Mouse (Mus musculus) neural tube, embryonic 11.5 days (tissue): Measurements from ENCODE around the gene Frat2. TPM values are rescaled to one million over a fixed set of nuclear protein-coding genes. Genes with fewer than 3 reads are reported as not detected.
A peak's percentile ranks its signal among the peaks of the same experiment; 100 is the strongest.

Source experiments
- ATAC-seq: fragments of 200-750 bp; cut with Nextera tagmentation; 2 replicates; pipeline ENCODE4 v1.8.0; 2017; ENCODE audit warnings: moderate number of reproducible peaks, mild to moderate bottlenecking, moderate TSS enrichment, moderate library complexity; ENCODE audit not compliant: insufficient read depth, low FRiP score, low TSS enrichment
- DNase-seq: peaks from one replicate; pipeline ENCODE4 v3.0.0-alpha.2; 2015; ENCODE audit warnings: low spot score
- H3K27ac ChIP-seq: fragments of 300-500 bp; sonication (generic); 2 replicates; pipeline ENCODE4 v1.5.1; 2014; ENCODE audit warnings: low read depth, mild to moderate bottlenecking, low read length
- H3K27me3 ChIP-seq: fragments of 300-500 bp; sonication (generic); 2 replicates; pipeline ENCODE4 v1.6.1; 2014; ENCODE audit warnings: mild to moderate bottlenecking, low read length, mixed read lengths; ENCODE audit not compliant: control insufficient read depth, insufficient read depth
- H3K36me3 ChIP-seq: fragments of 300-500 bp; sonication (generic); 2 replicates; pipeline ENCODE4 v1.6.1; 2014; ENCODE audit warnings: mild to moderate bottlenecking, low read length, moderate library complexity, mixed read lengths; ENCODE audit not compliant: control insufficient read depth, insufficient read depth
- H3K4me1 ChIP-seq: fragments of 300-500 bp; sonication (generic); 2 replicates; pipeline ENCODE4 v1.6.1; 2014; ENCODE audit warnings: low read length, mixed read lengths; ENCODE audit not compliant: control insufficient read depth, insufficient read depth
- H3K4me2 ChIP-seq: fragments of 300-500 bp; sonication (generic); 2 replicates; pipeline ENCODE4 v1.6.1; 2014; ENCODE audit warnings: low read depth, mild to moderate bottlenecking, moderate library complexity
- H3K4me3 ChIP-seq: fragments of 300-500 bp; sonication (generic); 2 replicates; pipeline ENCODE4 v1.5.1; 2014; ENCODE audit warnings: low read depth, low read length
- H3K9ac ChIP-seq: fragments of 300-500 bp; sonication (generic); 2 replicates; pipeline ENCODE4 v1.6.1; 2014; ENCODE audit warnings: mild to moderate bottlenecking, low read length
- H3K9me3 ChIP-seq: fragments of 300-500 bp; sonication (generic); 2 replicates; pipeline ENCODE4 v1.6.1; 2016; ENCODE audit warnings: low read length; ENCODE audit not compliant: control insufficient read depth
- WGBS: fragments of 180-500 bp; shearing (Covaris S2); extraction: QIAGEN DNeasy Blood & Tissue Kit; methylation state at CpG from one replicate; pipeline ENCODE4 v1.1.7; 2014; 5-methylcytosine and 5-hydroxymethylcytosine counted together
- polyA plus RNA-seq: library from polyadenylated mRNA; unstranded; fragments of >200 nt; fragmentation: Nextera tagmentation; extraction: Ambion mirVana; gene quantifications from 2 replicates; pipeline ENCODE4 v1.2.1, GENCODE M21; 2014

Gene Frat2
- polyA plus RNA-seq, 1 experiment from 2014 or later, result 8.7 TPM

DNA sequence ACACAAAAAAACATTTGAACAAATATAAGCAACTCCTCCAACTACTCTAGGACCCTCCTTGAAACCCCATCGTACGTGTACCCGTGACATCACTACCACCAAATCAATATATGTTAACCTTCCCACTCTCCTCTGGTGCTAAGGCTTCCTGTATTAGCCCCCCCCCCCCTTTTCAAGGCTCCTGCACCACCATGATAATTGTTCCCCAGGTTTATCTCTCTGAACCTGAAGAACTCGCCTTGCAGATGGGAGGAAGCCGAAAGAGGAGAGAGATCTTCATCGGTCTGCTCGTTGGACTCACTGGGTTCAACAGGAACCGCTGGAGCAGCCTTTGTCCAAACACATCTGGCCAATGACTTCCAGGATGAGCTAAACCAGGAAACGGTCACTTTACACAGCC, 40.4 kb downstream of the Frat2 start:
- Histone ChIP-seq H3K27ac (no peak overlapping the region), H3K4me1 (no peaks in the 10 kb centered on the region), H3K9ac (no peak overlapping the region), H3K36me3 (no peaks in the 10 kb centered on the region), H3K27me3 (no peaks in the 10 kb centered on the region), H3K4me3 (no peak overlapping the region), H3K4me2 (no peak overlapping the region), H3K9me3 (no peaks in the 10 kb centered on the region)
- DNase-seq (no peak), ATAC-seq (no peak)
- WGBS, result 87% methylated on average over 9 of the region's 9 CpGs

DNA sequence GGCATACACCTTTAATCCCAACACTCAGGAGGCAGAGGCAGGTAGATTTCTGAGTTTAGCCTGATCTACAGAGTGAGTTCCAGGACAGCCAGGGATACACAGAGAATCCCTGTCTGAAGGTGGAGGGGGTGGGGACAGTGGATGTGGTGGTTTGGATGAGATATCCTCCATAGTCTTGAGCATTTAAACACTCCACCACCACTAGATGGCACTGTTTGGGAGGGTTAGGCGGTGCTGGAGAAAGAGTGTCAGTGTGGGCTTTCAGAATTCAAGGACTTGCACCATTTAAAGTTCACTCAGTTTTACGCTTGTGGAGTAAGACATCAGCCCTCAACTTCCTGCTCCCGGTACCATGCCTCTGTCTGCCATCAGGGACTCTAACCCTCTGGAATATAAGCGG, 42.1 kb downstream of the Frat2 start:
- no peak for ATAC-seq
- 88% methylated on average over 4 of the region's 4 CpGs for WGBS
- H3K4me3 ChIP-seq, result no peak overlapping the region
- H3K4me1 ChIP-seq, result no peaks in the 10 kb centered on the region
- H3K27me3 ChIP-seq, result no peaks in the 10 kb centered on the region
- H3K9me3 ChIP-seq, result no peaks in the 10 kb centered on the region
- DNase-seq, result no peak
- no peak overlapping the region for H3K9ac ChIP-seq
- H3K27ac ChIP-seq, result no peak overlapping the region
- H3K36me3 ChIP-seq, result no peaks in the 10 kb centered on the region
- H3K4me2 ChIP-seq, result no peak overlapping the region

DNA sequence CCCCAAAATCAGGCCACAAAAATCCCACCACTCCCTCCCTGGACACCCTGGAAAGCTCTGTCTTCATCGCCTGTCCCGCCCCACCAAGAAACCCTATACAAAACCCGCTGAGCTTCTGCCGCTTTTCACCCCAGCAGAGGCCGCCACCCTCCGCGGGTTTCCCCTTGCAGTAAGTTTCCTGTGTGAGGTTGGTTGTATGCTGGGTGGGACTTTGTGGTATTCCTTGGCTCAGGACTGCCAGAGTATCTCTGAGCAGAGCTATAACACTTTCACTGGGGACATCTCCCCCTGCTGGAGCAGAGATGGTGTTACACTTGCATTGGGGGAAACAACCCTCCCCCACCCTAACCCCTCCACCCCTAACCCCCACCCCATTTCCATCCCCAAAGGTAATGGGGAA, 44.6 kb downstream of the Frat2 start:
- Histone ChIP-seq H3K27ac (no peak overlapping the region), H3K4me2 (no peak overlapping the region), H3K4me3 (no peak overlapping the region), H3K9ac (no peak overlapping the region), H3K27me3 (no peaks in the 10 kb centered on the region), H3K9me3 (no peaks in the 10 kb centered on the region), H3K4me1 (peaks cover 10% of the 10 kb centered on the region; the same call in 1 of the 2 replicates), H3K36me3 (no peaks in the 10 kb centered on the region)
- ATAC-seq (no peak), DNase-seq (no peak)
- 41% methylated on average over 7 of the region's 7 CpGs for WGBS

DNA sequence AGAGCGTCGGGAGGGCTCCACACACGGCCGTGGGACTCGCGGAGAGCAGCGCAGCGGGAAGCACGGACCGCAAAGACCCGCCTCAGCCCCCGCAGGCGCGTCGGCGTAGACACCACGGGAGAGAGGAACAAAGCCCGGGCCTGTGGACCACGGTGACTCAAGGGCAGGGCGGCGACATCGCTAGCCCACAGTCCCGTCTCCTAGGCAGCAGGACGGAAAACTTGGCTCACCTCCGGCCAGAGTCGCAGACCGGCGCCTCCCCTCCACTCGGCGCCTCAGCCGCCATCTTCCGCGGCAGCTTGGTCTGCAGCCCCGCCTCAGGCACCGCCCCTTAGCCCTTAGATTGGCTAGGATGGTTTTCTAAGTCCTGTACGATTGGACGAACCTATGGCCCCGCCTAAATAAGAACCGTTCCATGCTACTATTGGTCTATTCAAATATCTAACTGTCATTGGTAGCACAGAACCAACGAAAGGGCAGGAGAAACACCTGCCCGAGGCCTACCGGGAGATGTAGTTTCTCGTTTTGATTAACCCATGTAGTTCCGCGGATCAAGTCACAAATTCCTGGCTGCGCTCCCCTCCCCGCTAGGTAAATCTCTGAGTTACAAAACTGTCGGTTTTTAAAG, 46.1 kb downstream of the Frat2 start, which contains the start of gene Arhgap19:
TSS of gene Arhgap19 (minus strand) at position 306 of the 628 bp plus-strand sequence.
- under 1% methylated on average over 43 of the region's 48 CpGs for WGBS
- Histone ChIP-seq H3K9me3 (no peaks in the 10 kb centered on the region), H3K36me3 (no peaks in the 10 kb centered on the region), H3K4me1 (peaks cover 10% of the 10 kb centered on the region; the same call in 1 of the 2 replicates), H3K9ac (peak within 1 kb of the TSS; percentile 91), H3K4me3 (peak within 1 kb of the TSS; percentile 94), H3K27me3 (no peaks in the 10 kb centered on the region), H3K27ac (peak within 1 kb of the TSS; percentile 49; the same call in 1 of the 2 replicates), H3K4me2 (peak within 1 kb of the TSS; percentile 69)
- ATAC-seq (peak; percentile 100), DNase-seq (peak; percentile 90)

DNA sequence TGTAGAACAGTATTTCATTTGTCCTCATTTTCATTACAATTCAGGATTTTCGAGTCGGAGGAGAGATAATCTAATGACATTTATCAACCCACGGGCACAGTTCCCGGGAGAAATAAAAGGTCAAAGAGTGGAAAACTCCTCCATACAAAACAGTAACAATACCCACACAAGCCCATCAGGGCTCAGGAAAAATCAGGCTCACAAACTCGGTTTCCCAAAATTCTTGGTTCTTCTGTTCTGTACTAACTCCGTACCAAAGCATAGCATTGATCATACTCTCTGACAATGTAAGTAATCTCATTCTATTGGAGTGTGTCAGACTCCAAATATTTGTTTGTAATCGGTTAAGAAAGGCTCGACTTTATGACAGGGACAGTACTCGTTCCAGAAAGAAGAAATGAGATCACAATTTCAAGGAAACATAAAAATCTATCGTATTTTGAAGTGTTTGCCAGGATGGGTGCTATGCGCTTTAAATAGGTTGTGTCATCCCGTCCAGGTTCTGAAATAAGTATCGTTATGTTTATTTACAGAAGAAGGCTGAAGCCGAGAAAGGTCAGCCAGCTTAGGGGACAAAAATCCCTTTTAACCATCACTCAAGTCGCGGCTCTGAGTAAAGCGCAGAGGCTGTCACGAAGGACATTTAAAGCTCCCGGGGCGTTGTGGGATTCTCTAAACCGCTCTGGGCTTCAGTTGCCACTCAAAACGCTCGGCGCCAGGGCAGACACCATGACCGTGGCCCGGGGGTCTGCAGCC, 46.8 kb downstream of the Frat2 start:
- peak overlapping the region; percentile 49; the same call in 1 of the 2 replicates for H3K27ac ChIP-seq
- 5% methylated on average over 26 of the region's 26 CpGs for WGBS

DNA sequence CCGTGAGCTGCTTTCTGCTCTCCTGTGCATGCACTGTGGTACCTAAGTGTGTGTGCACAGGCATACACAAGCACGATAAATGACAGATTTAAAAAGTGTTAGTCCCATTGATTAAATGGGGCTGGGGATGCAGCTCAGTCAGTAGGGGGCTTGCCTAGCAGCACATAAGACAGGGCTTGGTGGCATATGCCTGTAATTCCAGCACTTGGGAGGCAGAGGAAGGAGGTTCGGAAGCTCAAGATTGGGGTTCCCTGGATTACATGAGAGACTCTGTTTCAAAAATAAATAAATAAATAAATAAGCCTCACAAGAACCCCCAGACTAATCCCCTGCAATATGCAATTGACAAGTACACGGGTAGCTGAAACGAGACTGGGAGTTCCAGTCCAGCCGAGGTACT, 47.5 kb downstream of the Frat2 start:
- no peak overlapping the region for H3K27ac ChIP-seq
- 58% methylated on average over 6 of the region's 6 CpGs for WGBS
- DNase-seq, result no peak

More for the DNA sequence above, 46.8 kb downstream of the Frat2 start:
- H3K36me3 ChIP-seq, result no peaks in the 10 kb centered on the region
- DNase-seq (no peak), ATAC-seq (no peak; the same call in 1 of the 2 replicates)
- peak overlapping the region; percentile 69 for H3K4me2 ChIP-seq
- H3K27me3 ChIP-seq, result no peaks in the 10 kb centered on the region
- H3K9me3 ChIP-seq, result no peaks in the 10 kb centered on the region
- H3K9ac ChIP-seq, result peak overlapping the region; percentile 91
- peak overlapping the region; percentile 94 for H3K4me3 ChIP-seq
- H3K4me1 ChIP-seq, result peaks cover 10% of the 10 kb centered on the region; the same call in 1 of the 2 replicates

DNA sequence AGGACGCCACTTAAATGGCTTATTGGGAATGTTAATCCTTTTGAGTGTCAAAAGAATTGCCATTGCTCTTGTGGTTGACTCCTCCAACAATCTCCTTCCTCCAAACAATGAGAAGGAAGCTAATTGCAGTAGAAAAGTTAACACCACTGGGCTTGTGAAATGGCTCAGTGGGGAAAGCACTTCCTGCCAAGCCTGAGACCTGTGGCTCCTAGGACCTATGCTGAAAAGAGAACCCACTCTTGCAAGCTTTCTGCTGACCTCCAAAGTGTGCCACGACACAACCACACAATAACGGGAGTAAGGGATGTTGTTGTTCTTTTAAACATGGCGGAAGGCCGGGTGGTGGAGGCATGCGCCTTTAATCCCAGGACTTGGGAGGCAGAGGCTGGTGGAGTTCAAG, 50.4 kb downstream of the Frat2 start:
- WGBS, result 91% methylated on average over 6 of the region's 6 CpGs
- Histone ChIP-seq H3K27me3 (no peaks in the 10 kb centered on the region), H3K4me1 (peaks cover 10% of the 10 kb centered on the region; the same call in 1 of the 2 replicates), H3K36me3 (no peaks in the 10 kb centered on the region), H3K9me3 (no peaks in the 10 kb centered on the region), H3K4me3 (no peak overlapping the region), H3K9ac (no peak overlapping the region), H3K4me2 (no peak overlapping the region), H3K27ac (no peak overlapping the region)
- no peak for ATAC-seq
- no peak for DNase-seq

More for the DNA sequence above, 47.5 kb downstream of the Frat2 start:
- peak overlapping the region; percentile 94 for H3K4me3 ChIP-seq
- no peaks in the 10 kb centered on the region for H3K36me3 ChIP-seq
- H3K4me2 ChIP-seq, result peak overlapping the region; percentile 69
- peaks cover 10% of the 10 kb centered on the region; the same call in 1 of the 2 replicates for H3K4me1 ChIP-seq
- H3K9ac ChIP-seq, result no peak overlapping the region
- H3K27me3 ChIP-seq, result no peaks in the 10 kb centered on the region
- H3K9me3 ChIP-seq, result no peaks in the 10 kb centered on the region
- no peak for ATAC-seq

DNA sequence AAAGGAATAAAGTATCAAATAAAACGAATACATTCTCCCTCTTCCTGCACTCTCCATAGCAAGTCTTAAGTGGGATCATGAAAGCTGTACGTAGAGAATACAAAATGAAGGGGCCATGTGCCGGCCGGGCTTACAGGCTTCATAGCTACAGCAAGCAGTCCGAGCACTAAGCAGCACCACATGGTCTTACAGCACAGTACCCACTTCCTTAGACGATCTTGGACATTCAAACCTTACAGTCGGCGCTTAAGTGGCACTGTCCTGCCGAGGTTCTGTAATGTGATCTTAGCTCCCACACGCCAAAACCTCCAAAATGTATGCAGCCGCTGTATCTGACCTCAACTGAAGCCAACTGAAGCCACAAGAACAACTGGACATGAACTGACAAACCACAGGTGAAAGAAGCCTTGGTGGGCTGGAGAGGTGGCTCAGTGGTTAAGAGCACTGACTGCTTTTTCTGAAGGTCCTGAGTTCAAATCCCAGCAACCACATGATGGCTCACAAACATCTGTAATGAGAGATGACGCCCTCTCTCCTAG, 51.1 kb downstream of the Frat2 start:
- H3K4me1 ChIP-seq, result peaks cover 10% of the 10 kb centered on the region; the same call in 1 of the 2 replicates
- no peak for DNase-seq
- H3K27ac ChIP-seq, result no peak overlapping the region
- no peak overlapping the region for H3K9ac ChIP-seq
- no peak overlapping the region for H3K4me2 ChIP-seq
- WGBS, result 86% methylated on average over 12 of the region's 12 CpGs
- no peaks in the 10 kb centered on the region for H3K27me3 ChIP-seq
- no peaks in the 10 kb centered on the region for H3K9me3 ChIP-seq
- no peak for ATAC-seq
- no peak overlapping the region for H3K4me3 ChIP-seq
- H3K36me3 ChIP-seq, result no peaks in the 10 kb centered on the region
